Mouse (Mus musculus): ENCODE data around the gene Zfp352.
"Not testable (repeated sequence)": the region's sequence is repeated elsewhere in the genome, so short reads cannot be mapped to it uniquely, and the experiment has no call there.

Zfp352 gene

GRCm38 (mm10) chr4:90218520-90218919 is at the start of gene Zfp352:
Gene Zfp352, plus strand, starts transcription at chr4:90218820.
- DNase-seq, result no peak

DNA sequence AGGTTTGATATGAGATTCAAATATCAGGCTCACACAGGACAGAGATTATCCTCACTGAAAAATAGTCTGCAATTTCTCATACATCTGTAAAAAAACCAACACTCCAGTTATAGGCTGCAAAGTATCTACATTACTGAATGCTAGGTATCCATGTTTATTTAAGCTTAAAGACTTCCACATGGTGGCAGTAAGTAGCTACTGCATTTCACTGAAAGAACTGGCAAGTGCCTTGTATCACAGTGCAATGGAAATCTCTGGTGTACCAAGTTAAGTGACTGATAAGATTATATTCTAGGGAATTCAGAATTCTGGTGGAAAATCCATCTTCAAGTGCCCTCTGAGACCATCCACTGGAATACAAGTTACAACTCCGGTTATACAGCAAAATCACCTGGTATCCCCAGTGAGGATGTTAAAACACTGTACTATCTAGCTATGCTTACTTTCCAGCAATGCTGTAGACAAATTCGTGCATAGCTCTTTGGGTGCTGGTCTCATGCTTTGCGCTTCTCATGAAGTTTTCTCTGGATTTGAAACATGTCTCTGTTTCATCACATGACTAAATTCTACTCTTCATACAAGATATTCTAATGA is 47.6 kb upstream of the Zfp352 start:
- DNase-seq, result no peak

DNA sequence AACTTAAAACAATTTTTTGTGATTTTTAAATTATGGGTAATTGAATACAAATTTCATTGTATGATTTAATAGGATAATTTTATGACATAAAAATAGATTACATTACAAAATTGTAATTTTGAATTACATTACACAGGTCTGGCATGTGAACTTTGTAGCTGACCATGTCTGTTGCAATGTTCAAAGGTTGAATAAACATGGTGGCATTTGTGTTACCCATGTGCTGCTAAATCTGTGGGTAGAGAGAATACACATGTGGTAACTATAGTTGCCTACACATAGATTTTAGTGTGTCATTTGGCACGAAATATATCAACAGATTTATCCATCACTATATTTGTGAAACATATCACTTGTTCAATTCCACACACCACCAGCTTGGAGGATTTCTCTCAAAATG is 44.6 kb upstream of the Zfp352 start:
- DNase-seq, result no peak

DNA sequence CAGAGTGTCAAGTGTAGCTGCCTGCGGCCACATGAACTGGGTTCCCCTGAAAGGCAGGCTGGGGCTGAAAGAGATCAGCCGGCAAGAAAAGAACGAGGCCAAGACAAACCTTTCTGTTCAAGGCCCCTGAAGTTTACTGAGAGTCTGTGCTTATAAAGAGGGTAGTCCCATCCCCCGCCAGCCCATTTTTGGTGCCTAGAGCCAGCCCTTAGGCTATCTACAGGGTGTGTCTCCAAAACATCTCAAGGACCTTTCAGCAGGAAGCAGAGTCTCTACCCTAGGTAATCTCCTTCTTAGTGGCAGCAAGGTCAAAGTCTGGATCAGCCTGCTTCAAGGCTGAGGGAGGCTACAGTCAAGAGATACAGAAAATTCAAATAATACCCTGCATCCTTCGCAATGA is 15.2 kb upstream of the Zfp352 start:
- DNase-seq, result no peak

DNA sequence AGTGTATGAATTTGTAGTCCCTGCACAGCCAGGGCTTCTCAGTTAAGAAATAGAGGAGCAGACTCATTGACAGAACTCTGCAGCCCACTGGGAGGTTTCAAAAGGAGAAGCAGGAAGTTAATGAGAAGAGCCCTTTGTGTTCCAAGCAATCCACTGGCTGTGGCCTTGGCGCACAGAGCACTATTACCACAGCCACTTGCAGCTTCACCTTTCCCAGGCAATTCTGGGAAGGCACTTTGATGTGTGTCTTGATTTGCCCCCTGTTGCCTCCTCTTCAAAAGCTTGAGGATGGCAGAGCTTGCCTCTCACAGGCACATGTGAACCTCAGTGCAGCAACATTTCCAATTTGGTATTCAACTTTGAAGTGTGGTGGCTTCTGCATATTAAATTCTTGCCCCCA is 7.1 kb upstream of the Zfp352 start:
- no peak for DNase-seq

GRCm38 (mm10) chr4:90212076-90212475 is 6.5 kb upstream of the Zfp352 start:
- DNase-seq, result no peak

DNA sequence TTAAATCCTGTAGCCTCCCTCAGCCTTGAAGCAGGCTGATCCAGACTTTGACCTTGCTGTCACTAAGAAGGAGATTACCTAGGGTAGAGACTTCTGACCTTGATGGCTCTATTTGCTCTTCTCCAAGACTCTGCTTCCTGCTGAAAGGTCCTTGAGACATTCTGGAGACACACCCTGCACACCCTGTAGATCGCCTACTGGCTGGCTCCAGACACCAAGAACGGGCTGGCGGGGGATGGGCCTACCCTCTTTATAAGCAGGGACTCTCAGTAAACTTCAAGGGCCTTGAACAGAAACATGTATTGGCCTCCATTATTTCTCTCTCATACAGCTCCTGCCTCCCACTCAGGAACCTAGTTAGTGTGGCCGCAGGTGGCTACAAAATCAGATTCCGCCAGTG is 17.0 kb downstream of the Zfp352 start:
- not testable (repeated sequence) for DNase-seq

DNA sequence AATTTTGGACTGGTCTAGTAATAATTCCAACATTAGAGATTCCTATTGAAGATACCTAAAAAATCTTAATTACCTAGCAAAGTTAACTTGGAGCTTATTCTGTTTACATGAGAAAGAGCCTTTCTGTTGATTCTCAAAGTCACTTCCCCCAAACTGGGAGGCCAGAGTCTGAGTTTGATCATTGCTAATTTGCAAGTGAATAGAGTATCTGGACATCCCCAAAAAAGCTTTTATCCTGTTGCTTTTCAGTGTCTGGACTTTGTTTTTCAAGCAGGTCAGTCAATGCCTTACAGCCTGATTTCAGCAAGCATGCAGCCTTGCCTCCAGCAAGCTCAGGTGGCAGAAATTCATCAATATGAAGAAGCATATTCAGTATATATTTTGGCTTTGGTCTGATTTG is 51.2 kb downstream of the Zfp352 start:
- DNase-seq, result no peak
